Mouse (Mus musculus) hindbrain, embryonic 11.5 days (tissue): ENCODE results near the gene Gm6904. TPM values are rescaled to one million over a fixed set of nuclear protein-coding genes. Genes with fewer than 3 reads are reported as not detected.
"Not testable (repeated sequence)": the region's sequence is repeated elsewhere in the genome, so short reads cannot be mapped to it uniquely, and the experiment has no call there.

ENCODE experiments used
- ATAC-seq: fragments of 200-750 bp; cut with Nextera tagmentation; 2 replicates; pipeline ENCODE4 v1.8.0; 2017; ENCODE audit warnings: mild to moderate bottlenecking, moderate TSS enrichment, moderate library complexity; ENCODE audit not compliant: low FRiP score
- DNase-seq: peaks from one replicate; pipeline ENCODE4 v3.0.0-alpha.2; 2015; ENCODE audit warnings: low spot score
- H3K27ac ChIP-seq: fragments of 300-500 bp; sonication (generic); 2 replicates; pipeline ENCODE4 v1.5.1; 2014; ENCODE audit warnings: mild to moderate bottlenecking, low read depth, low read length
- H3K27me3 ChIP-seq: fragments of 300-500 bp; sonication (generic); 2 replicates; pipeline ENCODE4 v1.6.1; 2014; ENCODE audit warnings: mild to moderate bottlenecking, low read length, moderate library complexity, mixed read lengths; ENCODE audit not compliant: control insufficient read depth, insufficient read depth
- H3K36me3 ChIP-seq: fragments of 300-500 bp; sonication (generic); 2 replicates; pipeline ENCODE4 v1.6.1; 2014; ENCODE audit warnings: mild to moderate bottlenecking, low read length, moderate library complexity, mixed read lengths; ENCODE audit not compliant: control insufficient read depth, insufficient read depth
- H3K4me1 ChIP-seq: fragments of 300-500 bp; sonication (generic); replicated peaks from 2 replicates; pipeline ENCODE4 v1.6.1; 2014; ENCODE audit warnings: low read length, mixed read lengths; ENCODE audit not compliant: control insufficient read depth, insufficient read depth
- H3K4me2 ChIP-seq: fragments of 300-500 bp; sonication (generic); replicated peaks from 2 replicates; pipeline ENCODE4 v1.6.1; 2014; ENCODE audit warnings: mild to moderate bottlenecking, low read depth, low read length
- H3K4me3 ChIP-seq: fragments of 300-500 bp; sonication (generic); 2 replicates; pipeline ENCODE4 v1.5.1; 2014; ENCODE audit warnings: low read depth, low read length
- H3K9ac ChIP-seq: fragments of 300-500 bp; sonication (generic); 2 replicates; pipeline ENCODE4 v1.6.1; 2014; ENCODE audit warnings: low read depth, low read length
- H3K9me3 ChIP-seq: fragments of 300-500 bp; sonication (generic); 2 replicates; pipeline ENCODE4 v1.6.1; 2016; ENCODE audit warnings: low read length; ENCODE audit not compliant: control insufficient read depth
- WGBS: fragments of 180-500 bp; shearing (Covaris S2); extraction: QIAGEN DNeasy Blood & Tissue Kit; methylation state at CpG from one replicate; pipeline ENCODE4 v1.1.7; 2014; 5-methylcytosine and 5-hydroxymethylcytosine counted together
- polyA plus RNA-seq: library from polyadenylated mRNA; unstranded; fragments of >200 nt; fragmentation: Nextera tagmentation; extraction: Ambion mirVana; gene quantifications from 2 replicates; pipeline ENCODE4 v1.2.1, GENCODE M21; 2014

Gene Gm6904
- polyA plus RNA-seq: 0.17 TPM in 1 of 2 replicates, not detected in the other

GRCm38 (mm10) chr14:59260056-59260455, at the start of gene Gm6904:
Gene Gm6904, minus strand, starts transcription at chr14:59260216.
- DNase-seq (no peak), ATAC-seq (no peak)
- no peaks in the 10 kb centered on the region for H3K36me3 ChIP-seq
- WGBS: 78% methylated on average over 3 of the region's 3 CpGs
- H3K27ac ChIP-seq: no peak within 1 kb of the TSS
- H3K4me2 ChIP-seq: no peak within 1 kb of the TSS
- H3K4me3 ChIP-seq: no peak within 1 kb of the TSS
- H3K9ac ChIP-seq: no peak within 1 kb of the TSS
- no peaks in the 10 kb centered on the region for H3K27me3 ChIP-seq
- no peaks in the 10 kb centered on the region for H3K4me1 ChIP-seq
- H3K9me3 ChIP-seq: no peaks in the 10 kb centered on the region

DNA sequence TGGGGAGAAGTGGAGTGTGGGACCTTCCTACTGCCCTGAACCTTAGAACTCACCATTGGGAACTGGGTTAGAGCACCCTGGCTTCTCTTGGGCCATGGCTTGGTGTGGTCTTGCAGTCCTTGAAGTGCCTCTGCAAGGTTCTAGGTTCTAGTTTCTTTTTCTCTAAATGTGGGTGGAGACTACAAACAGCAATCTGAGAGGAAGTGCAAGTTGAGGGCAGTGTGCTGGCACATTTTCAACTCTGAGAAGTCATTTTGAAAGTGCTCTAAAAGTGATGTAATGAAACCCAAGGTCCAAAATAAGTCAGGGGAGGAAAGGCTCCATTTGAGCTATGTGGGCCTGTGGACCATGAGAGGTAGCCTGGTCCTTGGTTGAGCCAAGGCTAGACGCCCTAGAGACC, 37.4 kb upstream of the Gm6904 start, which contains the start of gene Phf11a:
Gene Phf11a (minus strand): TSS at position 132 of the 400 bp plus-strand sequence.
- not testable (repeated sequence) for H3K4me2 ChIP-seq, H3K4me1 ChIP-seq, H3K36me3 ChIP-seq, DNase-seq, H3K9ac ChIP-seq, H3K27me3 ChIP-seq, H3K27ac ChIP-seq, ATAC-seq, H3K9me3 ChIP-seq, H3K4me3 ChIP-seq
- 63% methylated on average over 1 of the region's 1 CpGs for WGBS

- not testable (repeated sequence) for H3K36me3 ChIP-seq, DNase-seq, H3K4me2 ChIP-seq, H3K27me3 ChIP-seq, H3K9me3 ChIP-seq, H3K9ac ChIP-seq, H3K4me1 ChIP-seq, H3K27ac ChIP-seq, ATAC-seq, H3K4me3 ChIP-seq
Observed at GRCm38 (mm10) chr14:59291769-59292168, 31.8 kb upstream of the Gm6904 start.

DNA sequence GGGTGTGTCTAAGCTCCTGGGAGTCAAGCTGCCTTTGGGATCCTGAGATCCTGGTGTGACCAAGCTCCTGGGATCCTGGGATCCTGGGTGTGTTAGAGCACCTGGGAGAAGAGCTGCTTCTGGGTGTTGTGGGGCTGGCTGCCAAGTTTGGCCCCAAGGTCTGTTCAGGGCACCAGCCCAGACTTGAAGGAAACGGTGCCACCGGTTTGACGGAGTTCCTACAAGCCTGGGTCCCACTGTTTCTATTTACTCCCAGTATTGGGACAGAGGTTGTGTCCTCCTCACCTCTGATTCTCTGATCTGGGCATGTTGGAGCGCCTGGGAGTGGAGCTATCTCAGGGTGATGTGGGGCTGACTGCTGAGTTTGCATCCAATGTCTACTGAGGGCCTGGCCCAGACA, 14.9 kb upstream of the Gm6904 start:
- H3K4me1 ChIP-seq, H3K36me3 ChIP-seq, H3K4me3 ChIP-seq, H3K9ac ChIP-seq, H3K27ac ChIP-seq, H3K27me3 ChIP-seq, ATAC-seq, H3K4me2 ChIP-seq, H3K9me3 ChIP-seq, DNase-seq: not testable (repeated sequence)
- 94% methylated on average over 4 of the region's 4 CpGs for WGBS

DNA sequence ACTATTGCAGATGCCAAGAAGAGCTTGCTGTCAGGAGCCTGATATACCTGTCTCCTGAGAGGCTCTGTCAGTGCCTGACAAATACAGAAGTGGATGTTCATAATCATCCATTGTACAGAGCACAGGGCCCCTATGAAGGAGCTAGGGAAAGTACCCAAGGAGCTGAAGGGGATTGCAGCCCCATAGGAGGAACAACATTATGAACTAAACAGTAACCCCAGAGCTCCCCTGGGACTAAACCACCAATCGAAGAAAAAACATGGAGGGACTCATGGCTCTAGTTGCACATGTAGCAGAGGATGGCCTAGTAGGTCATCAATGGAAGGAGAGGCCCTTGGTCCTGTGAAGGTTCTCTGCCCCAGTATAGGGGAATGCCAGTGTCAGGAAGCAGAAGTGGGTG, 4.2 kb downstream of the Gm6904 start:
- not testable (repeated sequence) for H3K27ac ChIP-seq, H3K36me3 ChIP-seq, H3K9me3 ChIP-seq, H3K4me1 ChIP-seq, H3K4me3 ChIP-seq, ATAC-seq, H3K4me2 ChIP-seq, H3K9ac ChIP-seq, H3K27me3 ChIP-seq, DNase-seq
- 89% methylated on average over 1 of the region's 1 CpGs for WGBS

GRCm38 (mm10) chr14:59250350-59250749, 9.7 kb downstream of the Gm6904 start:
- ATAC-seq, DNase-seq, H3K27ac ChIP-seq, H3K27me3 ChIP-seq, H3K4me3 ChIP-seq, H3K36me3 ChIP-seq, H3K9me3 ChIP-seq, H3K4me2 ChIP-seq, H3K9ac ChIP-seq, H3K4me1 ChIP-seq: not testable (repeated sequence)
- WGBS: 68% methylated on average over 5 of the region's 5 CpGs

DNA sequence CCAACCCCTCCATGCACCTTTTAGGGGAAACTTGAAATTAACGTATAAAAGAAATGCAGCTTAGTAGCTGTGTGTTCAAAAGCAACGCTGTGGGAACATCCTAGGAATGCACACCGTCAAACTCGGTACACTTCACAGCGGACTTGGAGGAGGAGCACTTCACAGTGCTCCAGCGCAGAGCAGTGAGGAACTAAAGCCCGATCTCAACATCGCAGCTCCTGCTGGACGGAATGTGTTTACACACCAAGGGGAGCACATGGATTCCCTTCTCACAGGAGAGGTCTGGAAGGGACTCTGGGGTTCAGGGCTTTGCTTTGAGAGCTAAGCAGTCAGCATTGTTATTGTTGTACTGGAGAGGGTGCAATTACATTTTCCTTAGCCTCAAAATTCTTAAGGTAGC, 26.4 kb downstream of the Gm6904 start:
- whole genome bisulfite sequencing: 93% methylated on average over 9 of the region's 9 CpGs
- no peak for ATAC-seq
- Histone ChIP-seq H3K4me3 (no peak overlapping the region), H3K4me2 (no peak overlapping the region), H3K9ac (no peak overlapping the region), H3K27ac (no peak overlapping the region), H3K27me3 (no peaks in the 10 kb centered on the region), H3K9me3 (no peaks in the 10 kb centered on the region), H3K36me3 (peaks cover 16% of the 10 kb centered on the region; the same call in 1 of the 2 replicates), H3K4me1 (no peaks in the 10 kb centered on the region)
- no peak for DNase-seq

DNA sequence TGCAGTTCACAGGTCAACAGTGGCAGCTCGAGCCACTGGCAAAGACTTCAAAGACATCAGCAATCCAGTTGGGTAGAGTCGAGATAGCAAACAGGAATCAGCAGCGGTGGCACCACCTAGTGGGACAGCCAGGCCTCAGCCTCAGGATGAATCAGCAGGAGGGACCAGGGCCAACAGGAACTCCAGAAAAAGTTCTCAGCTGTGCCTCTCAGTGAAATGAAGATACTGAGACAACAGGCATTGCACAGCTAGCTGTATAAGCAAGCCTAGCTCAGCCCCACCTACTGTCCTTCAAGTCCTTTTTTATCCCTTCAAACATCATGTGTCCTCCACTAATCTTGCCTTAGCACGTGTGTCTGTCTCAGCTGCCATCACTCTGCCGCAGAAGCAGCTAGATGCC, 28.0 kb downstream of the Gm6904 start:
- Histone ChIP-seq H3K27ac (no peak overlapping the region), H3K4me1 (no peaks in the 10 kb centered on the region), H3K4me2 (no peak overlapping the region), H3K27me3 (no peaks in the 10 kb centered on the region), H3K4me3 (no peak overlapping the region), H3K36me3 (peaks cover 18% of the 10 kb centered on the region; the same call in 1 of the 2 replicates), H3K9me3 (no peaks in the 10 kb centered on the region), H3K9ac (no peak overlapping the region)
- DNase-seq: no peak
- 73% methylated on average over 5 of the region's 5 CpGs for WGBS
- ATAC-seq: no peak

DNA sequence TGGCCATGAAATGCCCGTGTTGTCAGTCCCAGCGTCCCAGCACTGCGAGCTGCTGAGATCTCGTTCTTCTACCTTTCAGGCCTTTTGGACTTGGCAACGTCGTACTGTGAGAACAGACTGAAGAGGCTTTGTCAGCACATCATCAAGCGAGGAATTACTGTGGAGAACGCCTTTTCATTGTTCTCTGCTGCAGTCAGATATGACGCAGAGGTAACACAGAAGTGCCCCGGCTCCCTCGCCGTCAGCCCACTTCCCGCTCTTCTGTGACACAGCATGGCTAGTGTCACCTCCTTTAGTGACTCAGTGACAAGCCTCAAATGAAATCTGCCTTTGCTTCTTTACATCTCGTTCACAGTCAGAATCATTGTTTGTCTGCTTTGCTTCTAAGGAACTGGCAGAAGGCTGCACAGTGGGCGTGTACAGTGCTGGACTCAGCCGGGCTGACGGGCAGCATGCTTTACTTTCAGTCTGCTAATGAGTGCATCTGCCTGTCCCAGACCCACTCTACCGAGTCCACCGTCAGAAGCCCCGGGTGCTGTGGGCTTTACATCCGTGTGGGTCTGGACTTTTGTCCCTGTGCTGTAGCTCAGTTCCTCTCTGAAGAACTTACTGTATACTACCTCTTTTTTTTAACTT, 29.6 kb downstream of the Gm6904 start:
- H3K4me3 ChIP-seq: no peak overlapping the region
- H3K27ac ChIP-seq: no peak overlapping the region
- no peak overlapping the region for H3K4me2 ChIP-seq
- no peak for DNase-seq
- no peak overlapping the region for H3K9ac ChIP-seq
- no peaks in the 10 kb centered on the region for H3K27me3 ChIP-seq
- H3K36me3 ChIP-seq: peaks cover 16% of the 10 kb centered on the region; the same call in 1 of the 2 replicates
- H3K4me1 ChIP-seq: no peaks in the 10 kb centered on the region
- WGBS: 92% methylated on average over 21 of the region's 21 CpGs
- no peaks in the 10 kb centered on the region for H3K9me3 ChIP-seq
- no peak for ATAC-seq
